20 mouse cellular contexts compared by ENCODE assay signal in genomic region chr7:74417009-74417408, GRCm38 (mm10).
DNase-seq lines count a peak whose midpoint lies in the region; ATAC-seq and TF ChIP-seq lines count a peak whose summit lies in the region.
"Had no signal": no experiment of that assay in that cellular context is flagged by ENCODE, and none has a peak within 500 bp of the region (broad histone marks: within the 10 kb centered on the region; RNA-seq: fewer than 3 reads in every experiment).

No protein-coding gene starts in this region.

- no peaks in the 10 kb centered on the region for H3K36me3 ChIP-seq in limb, embryonic 11.5 days (ENCODE audit: control insufficient read depth, insufficient read depth, low read length)
- no peaks in the 10 kb centered on the region for H3K36me3 ChIP-seq in limb, embryonic 10.5 days
- H3K36me3 ChIP-seq in intestine, embryonic 14.5 days (ENCODE audit: control insufficient read depth, insufficient read depth, low read length), result no peaks in the 10 kb centered on the region
- H3K36me3 ChIP-seq in myocyte (ENCODE audit: control insufficient read depth, insufficient read depth), result no peaks in the 10 kb centered on the region
- H3K36me3 ChIP-seq: embryonic facial prominence, embryonic 10.5 days; heart, embryonic 12.5 days had no signal

- H3K27ac ChIP-seq in limb, embryonic 11.5 days (replicated peaks; ENCODE audit: low read depth, low read length), result no peak overlapping the region
- H3K27ac ChIP-seq in limb, embryonic 10.5 days, result no peak overlapping the region
- no peak overlapping the region for H3K27ac ChIP-seq in intestine, embryonic 14.5 days (ENCODE audit: low read depth)
- no peak overlapping the region for H3K27ac ChIP-seq in cerebellum, adult 2 months (ENCODE audit: insufficient read depth, low read length)
- H3K27ac ChIP-seq: embryonic facial prominence, embryonic 10.5 days; hindbrain, postnatal 0 days had no signal

- H3ac ChIP-seq in myocyte (ENCODE audit: control insufficient read depth, insufficient read length), result no peak overlapping the region

- no peak for ATAC-seq in limb, embryonic 11.5 days (ENCODE audit: insufficient number of reproducible peaks, low FRiP score, low TSS enrichment, low read depth)
- ATAC-seq in intestine, embryonic 14.5 days (replicated peaks; ENCODE audit: low FRiP score, low TSS enrichment, low read depth), result peak; percentile 67; the same call in 1 of the 2 replicates
- ATAC-seq: forebrain, embryonic 16.5 days; hindbrain, postnatal 0 days had no signal

- DNase-seq in cerebellum, adult 9-10 months, result peak; percentile 16
- DNase-seq in cerebellum, adult 18-20 months, result no peak
- peak; percentile 33 for DNase-seq in limb, embryonic 11.5 days (ENCODE audit: low spot score)
- no peak for DNase-seq in limb, embryonic 10.5 days (ENCODE audit: low spot score)
- no peak for DNase-seq in intestine, embryonic 14.5 days (ENCODE audit: low spot score)
- no peak for DNase-seq in cerebellum, adult 2 months
- no peak for DNase-seq in heart, adult 9 months (ENCODE audit: low spot score in 2 of 2)
- DNase-seq: adrenal gland, postnatal 25 days; cerebellum, postnatal 14 days; heart, postnatal 10 days; kidney, adult 2 months; left cerebral cortex, postnatal 4 days; lung, postnatal 10 days; thymus, postnatal 14 days had no signal

- H3K4me1 ChIP-seq in limb, embryonic 11.5 days (ENCODE audit: control insufficient read depth, insufficient read depth, low read length), result peaks cover 6% of the 10 kb centered on the region
- peaks cover 18% of the 10 kb centered on the region for H3K4me1 ChIP-seq in limb, embryonic 10.5 days
- 0 out of 2 replicates have a peak, but pooled peaks cover 2% of the 10 kb centered on the region for H3K4me1 ChIP-seq in intestine, embryonic 14.5 days (replicated peaks; ENCODE audit: control insufficient read depth, insufficient read depth, low read length)
- H3K4me1 ChIP-seq in cerebellum, adult 2 months (ENCODE audit: control insufficient read depth, insufficient read depth, low read length), result peaks cover 36% of the 10 kb centered on the region

- H3K9ac ChIP-seq in limb, embryonic 11.5 days (ENCODE audit: low read length), result no peak overlapping the region
- no peak overlapping the region for H3K9ac ChIP-seq in intestine, embryonic 14.5 days (ENCODE audit: low read length)
- H3K9ac ChIP-seq: heart, embryonic 12.5 days had no signal

- TF ChIP-seq POLR2A in myocyte (IDR thresholded peaks at IDR 0.05; ENCODE audit: insufficient read length, low read depth), result no peak
- TF ChIP-seq POLR2A in cerebellum, adult 2 months (IDR thresholded peaks at IDR 0.05; ENCODE audit: borderline replicate concordance, insufficient read depth, low read length), result no peak

- no peaks in the 10 kb centered on the region for H3K9me3 ChIP-seq in limb, embryonic 11.5 days (ENCODE audit: control insufficient read depth, low read length)
- H3K9me3 ChIP-seq in limb, embryonic 10.5 days (replicated peaks), result no peaks in the 10 kb centered on the region
- H3K9me3 ChIP-seq in intestine, embryonic 14.5 days (ENCODE audit: control insufficient read depth, low read length), result no peaks in the 10 kb centered on the region
- H3K9me3 ChIP-seq: embryonic facial prominence, embryonic 10.5 days had no signal

- peaks cover 13% of the 10 kb centered on the region for H3K27me3 ChIP-seq in limb, embryonic 11.5 days (ENCODE audit: control insufficient read depth, insufficient read depth, low read length)
- peaks cover 76% of the 10 kb centered on the region for H3K27me3 ChIP-seq in limb, embryonic 10.5 days (ENCODE audit: low read depth, poor library complexity, severe bottlenecking)
- H3K27me3 ChIP-seq in intestine, embryonic 14.5 days (replicated peaks; ENCODE audit: control insufficient read depth, insufficient read depth, low read length), result no peaks in the 10 kb centered on the region
- H3K27me3 ChIP-seq in myocyte (ENCODE audit: control insufficient read depth, insufficient read depth, insufficient read length), result no peaks in the 10 kb centered on the region
- H3K27me3 ChIP-seq in cerebellum, adult 2 months (ENCODE audit: control insufficient read depth, insufficient read depth, low read length), result no peaks in the 10 kb centered on the region
- H3K27me3 ChIP-seq: heart, embryonic 12.5 days had no signal

- H3K4me3 ChIP-seq in limb, embryonic 11.5 days (ENCODE audit: low read depth, low read length), result no peak overlapping the region
- no peak overlapping the region for H3K4me3 ChIP-seq in limb, embryonic 10.5 days
- no peak overlapping the region for H3K4me3 ChIP-seq in intestine, embryonic 14.5 days (ENCODE audit: low read depth, low read length)
- no peak overlapping the region for H3K4me3 ChIP-seq in myocyte
- no peak overlapping the region for H3K4me3 ChIP-seq in cerebellum, adult 2 months (replicated peaks; ENCODE audit: insufficient read depth, low read depth, low read length)
- H3K4me3 ChIP-seq: embryonic facial prominence, embryonic 10.5 days; heart, embryonic 12.5 days had no signal

- 14% methylated on average over 6 of the region's 6 CpGs for WGBS in limb, embryonic 11.5 days
- WGBS in limb, embryonic 10.5 days, result 20% methylated on average over 6 of the region's 6 CpGs
- 25% methylated on average over 6 of the region's 6 CpGs for WGBS in intestine, embryonic 14.5 days
- WGBS in cerebellum, adult 2 months, result 62% methylated on average over 6 of the region's 6 CpGs

- no peak for TF ChIP-seq CTCF in cerebellum, adult 2 months (IDR thresholded peaks at IDR 0.05; ENCODE audit: borderline replicate concordance, insufficient read depth, low read depth, low read length)

- H3K4me2 ChIP-seq in limb, embryonic 11.5 days (ENCODE audit: low read depth, severe bottlenecking), result no peak overlapping the region
- no peak overlapping the region for H3K4me2 ChIP-seq in intestine, embryonic 14.5 days (ENCODE audit: low read length)
- peak overlapping the region; percentile 16 for H3K4me2 ChIP-seq in myocyte (ENCODE audit: low read depth)
- H3K4me2 ChIP-seq: heart, embryonic 12.5 days; midbrain, embryonic 11.5 days had no signal

- peaks cover 4% of the 10 kb centered on the region for H3K79me2 ChIP-seq in myocyte (ENCODE audit: control insufficient read depth, insufficient read depth)

TF ChIP-seq in myocyte, 11 proteins besides CTCF, POLR2A, EP300 and RAD21:
- TF ChIP-seq CEBPB (IDR thresholded peaks at IDR 0.05; ENCODE audit: insufficient read depth, poor library complexity, severe bottlenecking) (peak; percentile 55; the same call in 1 of the 2 replicates), MYOG (IDR thresholded peaks at IDR 0.05; ENCODE audit: control insufficient read depth in 1 of 3, insufficient read depth in 1 of 3, insufficient read length in 2 of 3, low read depth in 2 of 3) (peak in 2 of 3 experiments; percentile 32 to 51), MAX (IDR thresholded peaks at IDR 0.05; ENCODE audit: low read depth) (no peak), MYOD1 (IDR thresholded peaks at IDR 0.05; ENCODE audit: control insufficient read depth in 1 of 3, insufficient read length in 2 of 3, low read depth in 2 of 3) (peak in 2 of 3 experiments; percentile 58 to 77)

Comparison
In these comparisons a context has a peak if more than half of its experiments do, and no peak if none do; other contexts are left out.
1. DNase-seq: peak in cerebellum, adult 9-10 months (single experiment) and limb, embryonic 11.5 days (single experiment); none in cerebellum, adult 18-20 months (0 of 2), limb, embryonic 10.5 days (single experiment), intestine, embryonic 14.5 days (single experiment), cerebellum, adult 2 months (0 of 2) and heart, adult 9 months (0 of 2).